Mouse (Mus musculus) embryonic fibroblast, embryonic 13.5 days (primary cell): ENCODE results near the gene Hist1h4j.

Experiments used
- CTCF ChIP-seq: IDR thresholded peaks from 2 replicates; pipeline ENCODE4 v1.5.1; 2011; ENCODE audit warnings: mild to moderate bottlenecking, control low read depth, low read length, moderate library complexity, borderline replicate concordance; ENCODE audit not compliant: insufficient read depth
- POLR2A ChIP-seq: IDR thresholded peaks from 2 replicates; pipeline ENCODE4 v1.6.1; 2011; ENCODE audit warnings: low read depth, mild to moderate bottlenecking, control low read depth, low read length, moderate library complexity

DNA sequence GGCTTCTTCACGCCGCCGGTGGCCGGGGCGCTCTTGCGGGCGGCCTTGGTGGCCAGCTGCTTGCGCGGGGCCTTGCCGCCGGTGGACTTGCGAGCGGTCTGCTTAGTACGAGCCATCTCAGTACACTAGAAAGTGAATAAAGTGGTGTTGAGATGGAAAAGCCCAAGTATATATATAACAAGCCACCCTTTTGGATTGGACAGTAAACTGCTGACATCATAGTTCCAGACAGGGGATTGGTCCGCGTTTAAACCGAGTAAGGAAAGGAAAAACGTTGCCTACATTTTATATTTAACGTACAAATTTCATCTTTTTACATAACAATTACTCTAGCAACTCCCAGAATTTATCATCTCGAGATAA lies 48.4 kb downstream of the Hist1h4j start, which contains the start of gene Hist1h3i:
- TF ChIP-seq POLR2A (no peak; the same call in none of the 2 replicates), CTCF (no peak)
